Mouse (Mus musculus) lung, adult 2 months (tissue): Measurements from ENCODE around the gene Tctex1d1. TPM values are rescaled to one million over a fixed set of nuclear protein-coding genes. Genes with fewer than 3 reads are reported as not detected.

Experiments used
- DNase-seq: peaks from one replicate; pipeline ENCODE4 v3.0.0; 2022
- H3K4me1 ChIP-seq: fragments of 200-500 bp; 2 replicates; pipeline ENCODE4 v1.6.1; 2011; ENCODE audit warnings: low read length; ENCODE audit not compliant: control insufficient read depth, insufficient read depth
- H3K4me3 ChIP-seq: fragments of 200-500 bp; replicated peaks from 2 replicates; pipeline ENCODE3; 2011; ENCODE audit warnings: low read depth, mild to moderate bottlenecking, control low read depth, low read length; ENCODE audit errors: extremely low read depth
- CTCF ChIP-seq: fragments of 200-500 bp; IDR thresholded peaks from 2 replicates; pipeline ENCODE4 v1.5.1; 2011; ENCODE audit warnings: mild to moderate bottlenecking, low read length, control low read depth; ENCODE audit not compliant: insufficient read depth
- POLR2A ChIP-seq: fragments of 200-500 bp; IDR thresholded peaks from 2 replicates; pipeline ENCODE4 v1.6.1; 2011; ENCODE audit warnings: low read depth, mild to moderate bottlenecking, control low read depth, low read length, borderline replicate concordance; ENCODE audit errors: extremely low read depth
- WGBS: fragments of 180-500 bp; shearing (Covaris S2); methylation state at CpG from one replicate; pipeline ENCODE4 v1.1.7; 2018; 5-methylcytosine and 5-hydroxymethylcytosine counted together
- polyA plus RNA-seq: library from polyadenylated mRNA; depleted of rRNA; stranded (reverse); fragments of >200 nt; gene quantifications from 2 replicates; pipeline ENCODE4 v1.2.3, GENCODE M21; 2012

Tctex1d1 gene
- polyA plus RNA-seq, 1 experiment: not detected

DNA sequence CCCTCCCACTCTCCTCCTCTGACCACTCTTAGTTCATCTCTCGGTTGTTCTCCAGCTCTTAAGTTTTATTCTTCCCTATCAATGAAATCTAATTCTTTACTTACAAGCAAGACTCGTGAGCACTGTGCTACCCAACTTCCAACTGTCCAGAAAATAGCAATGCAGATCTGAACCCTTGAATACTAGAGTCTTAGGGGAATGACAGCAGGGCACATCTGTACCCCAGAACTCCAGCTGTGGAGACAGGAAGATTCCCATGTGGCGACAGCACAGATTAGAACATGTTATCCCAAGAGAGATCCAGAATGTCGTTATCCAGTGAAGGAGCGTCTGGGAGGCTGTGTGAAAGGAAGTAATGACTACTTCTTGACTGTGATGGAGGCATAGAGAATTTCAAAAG lies 27.9 kb downstream of the Tctex1d1 start:
- WGBS: 81% methylated on average over 5 of the region's 5 CpGs
- TF ChIP-seq POLR2A (no peak), CTCF (no peak)
- DNase-seq: no peak
- H3K4me1 ChIP-seq: no peaks in the 10 kb centered on the region
- H3K4me3 ChIP-seq: no peak overlapping the region

DNA sequence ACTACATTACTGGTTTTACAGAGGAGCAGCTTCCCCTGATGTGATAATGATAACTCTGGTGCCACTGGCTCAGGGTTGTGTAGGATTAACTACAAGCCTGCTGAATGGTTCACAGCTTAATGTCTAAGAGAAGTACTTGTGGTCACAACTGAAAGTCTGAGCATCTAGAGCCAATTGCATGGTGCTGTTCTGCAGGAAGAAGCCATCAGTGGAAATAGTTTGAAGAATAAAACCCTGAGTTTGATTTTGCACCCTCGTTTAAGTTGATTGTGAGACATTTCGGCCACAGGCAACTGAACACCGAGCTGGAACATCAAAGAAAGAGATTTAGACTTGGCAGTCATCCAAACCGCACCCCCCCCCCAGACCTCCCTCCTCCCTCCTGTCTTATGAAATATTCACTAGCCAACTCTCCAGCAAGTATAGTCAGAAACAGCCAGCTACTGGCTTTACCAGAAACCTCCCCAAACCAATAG lies 28.6 kb downstream of the Tctex1d1 start:
- no peaks in the 10 kb centered on the region for H3K4me1 ChIP-seq
- no peak for TF ChIP-seq POLR2A
- TF ChIP-seq CTCF: no peak
- no peak overlapping the region for H3K4me3 ChIP-seq
- 25% methylated on average over 4 of the region's 4 CpGs for WGBS
- DNase-seq: no peak

DNA sequence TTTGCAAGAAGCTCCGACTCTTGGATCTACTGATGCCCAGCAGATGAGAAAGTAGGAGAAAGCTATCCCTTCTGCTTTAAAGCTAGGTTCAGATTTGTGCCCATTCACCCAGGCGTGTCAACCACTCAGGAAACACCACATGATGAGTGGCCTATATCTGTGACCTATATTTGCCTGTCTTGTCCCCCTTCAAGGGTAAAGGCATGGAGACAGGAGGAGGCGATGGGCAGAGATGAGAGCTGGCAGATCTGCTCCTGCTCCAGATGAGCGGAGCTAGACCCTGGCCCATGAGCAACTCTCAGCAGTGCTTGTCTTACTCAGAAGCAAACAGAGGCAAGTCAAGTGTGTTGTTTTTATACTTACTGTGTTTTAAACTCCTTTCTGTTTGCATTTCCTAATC lies 32.3 kb downstream of the Tctex1d1 start:
- Histone ChIP-seq H3K4me1 (no peaks in the 10 kb centered on the region), H3K4me3 (no peak overlapping the region)
- DNase-seq: no peak
- WGBS: 89% methylated on average over 4 of the region's 4 CpGs
- TF ChIP-seq CTCF (no peak), POLR2A (no peak)

DNA sequence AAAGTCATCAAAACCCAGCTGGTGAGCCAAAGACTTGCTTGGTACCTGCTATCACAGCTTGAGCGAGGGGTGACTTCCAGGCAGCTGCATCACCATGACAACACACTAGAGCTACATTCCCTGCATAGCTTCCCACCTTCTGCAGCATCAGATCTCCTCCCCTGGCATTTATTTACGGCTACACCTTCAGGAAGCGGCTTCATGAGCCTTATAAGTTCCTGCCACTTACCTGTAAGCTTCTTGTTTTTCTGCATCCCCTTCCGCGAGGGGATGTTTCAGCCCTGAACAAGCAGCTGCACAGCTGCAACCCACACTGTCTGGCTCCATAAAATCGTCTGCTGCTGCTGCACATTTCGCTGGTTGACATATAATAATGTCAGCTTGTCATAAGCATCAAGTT lies 33.4 kb downstream of the Tctex1d1 start:
- no peaks in the 10 kb centered on the region for H3K4me1 ChIP-seq
- 43% methylated on average over 7 of the region's 7 CpGs for WGBS
- no peak for DNase-seq
- H3K4me3 ChIP-seq: no peak overlapping the region
- TF ChIP-seq CTCF (no peak), POLR2A (no peak)

DNA sequence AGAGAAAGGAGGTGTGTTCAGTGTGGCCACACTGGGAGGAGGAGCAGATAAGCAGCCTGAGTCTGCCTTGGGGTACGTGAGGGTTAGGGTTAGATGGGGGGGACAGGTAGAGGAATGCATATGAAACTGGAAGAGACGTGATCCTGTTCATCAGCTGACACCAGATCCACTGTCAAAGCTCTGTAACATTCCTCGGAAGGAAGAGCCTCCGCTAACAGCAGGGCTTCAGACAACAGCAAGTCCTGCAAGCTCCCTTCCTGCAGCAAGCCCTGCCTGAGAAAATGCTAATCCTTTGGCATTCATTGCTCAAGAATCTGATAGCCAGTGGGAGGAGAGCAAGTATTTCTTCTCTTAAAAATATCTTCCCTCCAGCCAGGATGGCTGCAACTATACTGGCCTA lies 35.1 kb downstream of the Tctex1d1 start:
- DNase-seq: no peak
- Histone ChIP-seq H3K4me1 (no peaks in the 10 kb centered on the region), H3K4me3 (no peak overlapping the region)
- no peak for TF ChIP-seq POLR2A
- 25% methylated on average over 4 of the region's 4 CpGs for WGBS

DNA sequence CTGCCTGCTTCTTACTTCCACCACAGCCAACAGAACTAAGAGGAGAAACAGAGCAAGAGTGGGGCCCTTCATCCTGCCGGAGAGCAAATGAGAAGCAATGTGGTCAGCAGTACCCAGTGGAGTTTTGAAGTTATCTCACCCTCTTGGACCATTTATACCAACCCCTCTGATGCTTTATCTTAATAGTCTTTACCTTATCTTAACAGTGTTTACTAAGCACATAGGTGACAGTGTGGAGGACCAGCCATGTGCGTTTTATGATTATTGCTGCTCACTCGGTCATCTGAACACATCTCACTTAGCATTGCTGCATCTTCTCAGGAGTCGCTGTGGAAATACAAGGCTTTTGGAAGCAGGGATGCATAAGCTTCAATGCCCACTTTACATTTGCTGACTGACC lies 48.2 kb downstream of the Tctex1d1 start, which contains the start of gene Insl5:
TSS of gene Insl5 (minus strand) at position 222 of the 400 bp plus-strand sequence.
- no peak within 1 kb of the TSS for H3K4me3 ChIP-seq
- H3K4me1 ChIP-seq: no peaks in the 10 kb centered on the region
- no peak for TF ChIP-seq POLR2A
- no peak for TF ChIP-seq CTCF
- 61% methylated on average over 4 of the region's 4 CpGs for WGBS
- DNase-seq: no peak

DNA sequence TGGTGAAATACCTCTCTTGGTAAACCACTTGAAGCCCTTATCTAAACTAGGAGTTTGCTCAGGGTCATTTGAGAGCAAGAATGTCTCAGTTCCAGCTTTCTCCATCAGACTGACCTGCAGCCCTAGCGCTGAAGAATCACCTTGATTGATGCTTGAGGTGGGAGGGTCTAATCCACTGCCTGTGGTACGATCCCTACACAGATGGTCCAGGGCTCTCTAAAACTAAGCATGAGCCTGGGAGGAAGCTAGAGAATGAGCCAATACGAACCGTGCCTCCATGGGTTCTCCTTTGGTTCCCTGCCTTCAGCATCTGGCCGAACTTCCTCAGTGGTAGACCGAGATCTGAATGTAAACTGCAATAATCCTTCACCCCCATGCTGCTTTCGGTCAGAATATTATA lies 49.3 kb downstream of the Tctex1d1 start:
- TF ChIP-seq CTCF (no peak), POLR2A (no peak)
- no peak overlapping the region for H3K4me3 ChIP-seq
- WGBS: 63% methylated on average over 7 of the region's 7 CpGs
- no peak for DNase-seq
- no peaks in the 10 kb centered on the region for H3K4me1 ChIP-seq

DNA sequence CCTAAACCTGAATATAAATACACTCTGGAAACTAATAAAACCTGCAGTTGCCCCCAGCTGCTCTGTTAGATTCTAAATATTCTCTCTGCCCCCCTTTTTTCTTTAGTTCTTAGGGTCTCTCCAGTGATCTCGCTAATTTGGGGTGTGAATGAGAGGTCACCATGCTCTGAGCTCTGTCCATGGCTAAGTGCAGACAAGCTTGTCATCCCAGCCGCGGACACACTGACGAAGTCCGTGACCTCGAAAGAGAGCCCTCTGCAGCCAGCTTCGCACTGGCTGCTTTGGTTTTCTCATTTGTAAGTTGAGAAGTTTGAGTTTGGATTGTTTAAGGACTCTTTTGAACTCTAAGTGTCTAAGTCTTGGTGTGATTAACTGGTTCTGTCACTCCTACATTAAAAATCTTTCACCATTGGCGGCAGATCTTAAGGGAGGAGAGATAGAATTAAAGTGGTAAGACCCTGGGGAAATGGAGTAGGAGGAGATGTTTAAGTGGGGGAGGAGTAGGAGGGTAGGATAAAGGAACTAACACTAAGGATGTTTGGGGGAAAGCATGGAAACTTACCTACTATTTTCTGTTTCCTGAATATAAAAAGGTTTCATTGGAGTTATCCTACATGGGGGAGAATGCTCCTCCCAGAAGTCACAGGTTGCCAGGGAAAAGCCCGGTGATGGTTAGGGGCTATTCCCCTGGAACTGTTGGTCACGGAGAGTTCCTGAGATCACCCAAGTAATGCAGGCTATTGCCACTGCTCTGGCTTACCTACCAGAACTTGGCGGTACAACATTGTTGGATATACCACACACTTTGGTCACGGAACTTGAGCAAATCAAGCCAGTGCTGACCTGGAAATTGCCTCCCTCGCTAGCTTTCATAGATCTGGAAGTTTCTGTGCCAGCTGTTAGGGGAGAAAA lies 50.0 kb downstream of the Tctex1d1 start:
- no peak for DNase-seq
- Histone ChIP-seq H3K4me1 (no peaks in the 10 kb centered on the region), H3K4me3 (no peak overlapping the region)
- WGBS: 58% methylated on average over 13 of the region's 13 CpGs
- no peak for TF ChIP-seq CTCF
- no peak for TF ChIP-seq POLR2A

DNA sequence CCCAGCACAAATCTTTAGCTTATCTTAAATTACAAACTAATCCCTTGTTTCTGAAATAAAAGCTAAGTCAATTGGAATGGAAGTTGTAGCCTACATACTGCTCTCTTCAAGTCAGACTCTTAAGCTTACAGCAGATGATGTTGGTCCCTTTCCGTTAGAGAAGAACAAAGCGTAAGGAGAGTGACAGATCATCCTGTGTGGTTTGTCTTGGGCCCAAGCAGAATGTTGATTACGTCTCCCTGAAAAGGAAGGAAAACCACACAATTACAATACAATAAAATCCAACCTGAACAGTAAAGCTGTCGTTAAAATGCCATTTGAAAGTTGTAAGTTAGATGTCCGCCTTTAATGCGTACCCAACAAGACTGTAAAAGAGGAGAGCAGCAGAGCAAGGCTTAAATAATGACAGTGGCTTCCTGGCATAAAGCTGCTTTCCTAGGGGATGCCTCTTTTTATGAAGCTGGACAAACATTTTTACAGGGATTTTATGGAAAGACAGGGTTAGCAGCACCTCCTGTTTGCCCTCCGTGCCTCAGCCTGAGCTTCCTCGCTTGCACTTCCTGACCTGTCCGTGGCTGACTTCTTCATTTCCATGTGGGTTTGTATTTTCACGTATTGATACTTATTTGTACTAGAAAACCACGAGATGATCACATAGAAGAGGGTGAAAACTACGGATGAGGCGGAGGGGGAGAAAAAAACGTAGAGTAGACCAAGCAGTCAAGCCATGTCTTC lies 60.9 kb downstream of the Tctex1d1 start:
- Histone ChIP-seq H3K4me3 (no peak overlapping the region), H3K4me1 (no peaks in the 10 kb centered on the region)
- TF ChIP-seq CTCF: no peak
- no peak for TF ChIP-seq POLR2A
- 72% methylated on average over 14 of the region's 14 CpGs for WGBS
- DNase-seq: no peak
